Mouse (Mus musculus): ENCODE measurements around the gene 1700122O11Rik. TPM values are rescaled to one million over a fixed set of nuclear protein-coding genes. Genes with fewer than 3 reads are reported as not detected.

The 1700122O11Rik gene
- polyA plus RNA-seq, 1 experiment from 2014 or later = not detected

DNA sequence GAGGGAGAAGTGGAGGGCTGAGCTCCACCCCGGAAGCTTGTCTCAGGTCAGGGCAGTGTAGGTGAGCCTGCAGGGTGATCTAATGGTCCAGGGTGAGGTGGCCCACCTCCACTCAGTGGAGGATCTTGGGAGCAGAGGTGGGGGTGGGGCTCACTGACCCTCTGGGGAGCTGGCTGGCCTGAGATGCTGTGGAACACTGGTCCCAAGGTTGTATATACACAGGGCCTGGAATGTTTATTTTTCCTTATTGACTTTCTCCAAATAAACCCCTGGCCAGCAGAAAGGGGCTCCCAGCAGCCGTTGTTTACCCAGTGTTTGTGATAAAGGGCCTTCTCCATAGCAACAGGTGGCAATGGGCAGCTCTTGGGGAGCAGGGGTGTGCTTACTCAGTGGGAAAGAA lies 18.5 kb downstream of the 1700122O11Rik start:
- 28% methylated on average over 2 of the region's 2 CpGs for WGBS
- Histone ChIP-seq H3K27ac (no peak overlapping the region), H3K36me3 (replicated peaks) (no peaks in the 10 kb centered on the region), H3K27me3 (replicated peaks) (no peaks in the 10 kb centered on the region), H3K4me1 (peaks cover 8% of the 10 kb centered on the region), H3K4me2 (no peak overlapping the region), H3K4me3 (no peak overlapping the region), H3K9ac (no peak overlapping the region), H3K9me3 (no peaks in the 10 kb centered on the region)
- no peak for ATAC-seq (replicated peaks)

DNA sequence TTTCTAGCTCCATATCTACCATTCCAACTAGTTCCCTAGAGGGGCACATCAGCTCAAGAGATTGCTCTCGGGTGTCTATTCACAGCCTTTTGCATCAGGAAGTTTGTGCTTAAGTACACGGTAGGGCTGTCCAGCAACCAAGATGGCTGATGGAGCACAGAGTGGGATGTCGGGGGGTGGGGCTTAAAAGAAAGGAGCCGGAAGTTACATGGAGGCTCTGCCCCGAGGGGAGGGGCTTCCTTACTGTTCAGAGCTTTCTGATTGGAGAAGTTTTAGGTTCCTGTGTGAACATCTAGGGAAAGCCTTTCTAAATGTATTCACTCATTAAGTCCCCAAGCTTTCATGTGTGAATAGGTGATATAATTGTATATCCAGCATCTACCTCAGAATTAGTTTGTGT lies 21.5 kb downstream of the 1700122O11Rik start:
- Histone ChIP-seq H3K9me3 (no peaks in the 10 kb centered on the region), H3K27me3 (replicated peaks) (no peaks in the 10 kb centered on the region), H3K4me3 (no peak overlapping the region), H3K4me2 (no peak overlapping the region), H3K4me1 (peaks cover 9% of the 10 kb centered on the region), H3K27ac (no peak overlapping the region), H3K9ac (no peak overlapping the region), H3K36me3 (replicated peaks) (no peaks in the 10 kb centered on the region)
- 77% methylated on average over 5 of the region's 5 CpGs for WGBS
- ATAC-seq (replicated peaks) = no peak

DNA sequence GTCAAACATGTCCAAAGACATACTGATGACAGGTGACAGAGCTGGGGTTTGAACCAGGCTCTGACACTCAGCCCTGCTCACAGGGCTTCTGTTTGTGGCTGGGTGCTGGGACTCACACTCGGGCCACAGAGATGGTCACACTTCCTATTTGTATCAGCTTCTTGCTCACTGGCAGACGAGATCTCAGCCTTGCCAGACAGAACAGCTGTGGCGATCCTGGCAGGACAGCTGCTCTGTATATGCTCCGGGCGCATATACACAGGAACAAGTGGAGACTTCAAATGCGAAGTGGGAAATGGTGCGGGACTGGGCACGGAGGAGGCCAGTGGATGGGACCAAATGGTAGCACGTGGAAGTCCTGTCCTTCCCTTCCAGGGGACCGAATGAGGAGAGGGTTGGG lies 25.5 kb downstream of the 1700122O11Rik start:
- H3K27me3 ChIP-seq (replicated peaks) = no peaks in the 10 kb centered on the region
- no peak overlapping the region for H3K27ac ChIP-seq
- H3K36me3 ChIP-seq (replicated peaks) = no peaks in the 10 kb centered on the region
- no peak for ATAC-seq (replicated peaks)
- peaks cover 13% of the 10 kb centered on the region for H3K4me1 ChIP-seq
- H3K4me2 ChIP-seq = no peak overlapping the region
- H3K4me3 ChIP-seq = no peak overlapping the region
- no peaks in the 10 kb centered on the region for H3K9me3 ChIP-seq
- no peak overlapping the region for H3K9ac ChIP-seq
- 73% methylated on average over 10 of the region's 10 CpGs for WGBS

DNA sequence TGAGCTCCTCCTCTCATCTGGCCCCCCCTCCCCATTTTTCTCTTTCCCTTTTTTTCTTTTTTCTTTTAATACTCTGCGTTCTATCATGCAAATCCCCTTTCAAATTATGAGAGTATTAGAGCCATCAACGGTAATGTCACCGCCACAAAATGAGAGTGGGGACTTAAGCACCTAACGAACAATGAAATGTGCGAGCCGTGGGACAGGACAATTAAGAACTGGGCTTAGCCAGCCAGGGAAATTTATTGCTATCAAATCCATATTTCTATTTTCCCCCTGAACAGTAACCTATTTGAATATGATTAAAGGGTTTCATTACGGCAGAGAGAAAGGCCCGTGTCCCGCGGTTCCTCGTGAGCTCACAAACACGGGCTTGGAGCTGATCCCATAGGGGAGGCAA lies 27.0 kb downstream of the 1700122O11Rik start:
- Histone ChIP-seq H3K36me3 (replicated peaks) (no peaks in the 10 kb centered on the region), H3K9me3 (no peaks in the 10 kb centered on the region), H3K4me3 (no peak overlapping the region), H3K4me2 (no peak overlapping the region), H3K9ac (no peak overlapping the region), H3K27me3 (replicated peaks) (no peaks in the 10 kb centered on the region), H3K4me1 (peaks cover 13% of the 10 kb centered on the region), H3K27ac (no peak overlapping the region)
- 44% methylated on average over 12 of the region's 12 CpGs for WGBS
- ATAC-seq (replicated peaks) = no peak

DNA sequence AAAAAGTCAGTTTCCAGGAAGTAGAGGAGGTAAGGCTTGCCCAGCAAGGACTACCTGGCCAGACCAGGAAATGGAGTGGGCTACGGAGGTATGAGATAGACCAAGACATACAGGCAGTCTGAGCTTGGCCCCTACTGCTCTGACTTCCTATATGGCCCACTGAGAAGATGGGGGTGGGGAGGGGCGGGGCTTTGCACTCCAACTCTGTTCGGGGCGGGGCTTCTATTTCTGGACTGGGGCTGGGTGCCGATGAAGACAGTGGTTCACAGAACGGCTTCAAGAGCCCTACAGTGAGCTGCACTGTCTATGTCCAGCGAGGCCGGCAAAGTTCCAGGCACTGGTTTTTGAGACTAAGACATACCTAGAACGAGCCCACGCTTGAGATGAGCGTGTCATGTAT lies 27.8 kb downstream of the 1700122O11Rik start:
- peaks cover 12% of the 10 kb centered on the region for H3K4me1 ChIP-seq
- H3K36me3 ChIP-seq (replicated peaks) = no peaks in the 10 kb centered on the region
- H3K9ac ChIP-seq = no peak overlapping the region
- ATAC-seq (replicated peaks) = no peak
- no peak overlapping the region for H3K27ac ChIP-seq
- 77% methylated on average over 11 of the region's 11 CpGs for WGBS
- no peak overlapping the region for H3K4me2 ChIP-seq
- H3K4me3 ChIP-seq = no peak overlapping the region
- H3K27me3 ChIP-seq (replicated peaks) = no peaks in the 10 kb centered on the region
- no peaks in the 10 kb centered on the region for H3K9me3 ChIP-seq

DNA sequence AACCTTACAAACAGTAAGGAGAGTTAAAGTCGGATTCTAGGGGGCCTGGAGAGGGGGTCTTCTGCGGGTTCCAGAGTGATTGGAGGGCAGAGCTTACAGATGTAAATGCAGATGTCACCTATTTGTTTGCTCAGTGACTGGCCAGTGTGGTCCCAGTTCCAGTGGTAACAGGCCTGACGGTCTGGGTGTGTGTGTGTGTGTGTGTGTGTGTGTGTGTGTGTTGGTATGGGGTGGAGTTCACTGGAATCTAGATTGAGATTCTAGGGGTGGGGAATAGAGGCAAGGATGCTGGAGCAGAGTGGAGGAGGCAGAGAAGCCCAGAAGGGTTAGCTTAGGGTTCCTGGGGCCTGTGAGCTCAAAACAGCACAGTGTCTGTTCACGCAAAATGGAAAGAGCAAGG lies 32.3 kb downstream of the 1700122O11Rik start:
- Histone ChIP-seq H3K4me1 (peaks cover 17% of the 10 kb centered on the region), H3K27me3 (replicated peaks) (no peaks in the 10 kb centered on the region), H3K4me2 (no peak overlapping the region), H3K9me3 (no peaks in the 10 kb centered on the region), H3K9ac (no peak overlapping the region), H3K27ac (no peak overlapping the region), H3K36me3 (replicated peaks) (no peaks in the 10 kb centered on the region), H3K4me3 (no peak overlapping the region)
- WGBS = 59% methylated on average over 4 of the region's 4 CpGs
- no peak for ATAC-seq (replicated peaks)

DNA sequence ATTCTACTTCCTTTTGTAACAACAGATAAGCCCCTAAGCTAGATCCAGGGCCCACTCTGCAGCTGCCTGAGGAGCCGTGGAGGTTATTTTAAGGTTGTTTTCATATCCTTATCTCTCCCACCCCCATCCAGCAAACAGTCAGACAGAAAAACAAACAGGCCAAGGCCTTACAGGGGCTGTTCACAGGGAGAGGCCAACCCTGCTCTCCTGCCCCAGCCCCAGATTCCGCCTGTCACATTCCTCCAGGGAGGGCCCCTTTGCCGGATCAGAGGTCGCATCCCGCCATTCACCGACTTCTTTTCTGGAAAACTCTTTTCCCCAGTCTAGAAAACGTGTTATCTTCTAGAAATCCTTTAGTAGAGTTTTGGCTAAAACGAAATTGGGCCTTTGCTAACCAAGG lies 33.0 kb downstream of the 1700122O11Rik start:
- Histone ChIP-seq H3K4me1 (peaks cover 13% of the 10 kb centered on the region), H3K27me3 (replicated peaks) (no peaks in the 10 kb centered on the region), H3K27ac (no peak overlapping the region), H3K36me3 (replicated peaks) (no peaks in the 10 kb centered on the region), H3K9me3 (no peaks in the 10 kb centered on the region), H3K9ac (no peak overlapping the region), H3K4me2 (no peak overlapping the region), H3K4me3 (no peak overlapping the region)
- WGBS = 33% methylated on average over 8 of the region's 8 CpGs
- ATAC-seq (replicated peaks) = no peak

DNA sequence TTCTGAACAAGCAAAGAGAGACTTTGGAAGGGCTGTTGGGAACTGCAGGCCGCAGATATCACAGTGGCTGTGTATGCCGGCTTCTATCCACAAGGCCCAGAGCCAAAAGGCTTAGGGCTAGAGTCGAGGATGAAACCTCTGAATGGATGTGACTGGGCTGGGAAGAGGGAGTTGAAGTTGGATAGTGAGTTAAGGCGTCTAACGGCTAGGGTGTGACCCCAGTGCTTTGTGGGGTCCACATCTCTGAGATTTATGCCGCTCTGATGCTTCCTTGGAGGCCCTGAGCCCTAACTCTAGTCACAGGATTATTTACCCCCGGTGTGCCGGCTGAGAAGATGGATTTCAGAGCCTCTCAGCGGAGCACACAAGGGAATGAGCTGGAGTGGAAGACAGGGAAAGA lies 33.5 kb downstream of the 1700122O11Rik start:
- no peak for ATAC-seq (replicated peaks)
- no peaks in the 10 kb centered on the region for H3K9me3 ChIP-seq
- H3K4me1 ChIP-seq = peaks cover 13% of the 10 kb centered on the region
- WGBS = 56% methylated on average over 9 of the region's 9 CpGs
- no peak overlapping the region for H3K4me2 ChIP-seq
- H3K9ac ChIP-seq = no peak overlapping the region
- H3K27ac ChIP-seq = no peak overlapping the region
- H3K36me3 ChIP-seq (replicated peaks) = no peaks in the 10 kb centered on the region
- no peaks in the 10 kb centered on the region for H3K27me3 ChIP-seq (replicated peaks)
- no peak overlapping the region for H3K4me3 ChIP-seq

DNA sequence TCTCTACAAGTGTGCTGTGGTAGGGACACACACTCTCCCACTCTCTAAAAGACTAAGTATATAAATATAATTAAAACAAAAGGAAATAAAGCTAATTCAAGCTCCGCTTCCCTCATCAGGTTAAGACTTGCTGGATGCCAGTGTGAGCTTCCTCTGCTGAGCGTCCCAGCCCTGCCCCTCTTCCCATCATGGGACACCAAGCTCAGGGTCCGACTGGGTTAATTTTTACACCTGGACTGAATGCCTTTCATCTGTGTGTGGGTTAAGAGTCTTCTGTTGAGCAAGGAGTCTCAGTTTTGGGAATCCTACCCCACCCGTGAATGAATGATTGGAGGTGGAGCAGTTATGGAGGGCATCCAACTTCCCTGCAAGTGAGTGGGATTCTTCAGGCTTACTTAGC lies 35.6 kb downstream of the 1700122O11Rik start:
- peak overlapping the region; percentile 32 for H3K4me3 ChIP-seq
- peak overlapping the region; percentile 36; the same call in 1 of the 2 replicates for H3K9ac ChIP-seq
- peak overlapping the region; percentile 67 for H3K4me2 ChIP-seq
- H3K36me3 ChIP-seq (replicated peaks) = no peaks in the 10 kb centered on the region
- ATAC-seq (replicated peaks) = no peak
- no peaks in the 10 kb centered on the region for H3K9me3 ChIP-seq
- peaks cover 13% of the 10 kb centered on the region for H3K4me1 ChIP-seq
- 69% methylated on average over 4 of the region's 4 CpGs for WGBS
- peaks cover 5% of the 10 kb centered on the region; the same call in 1 of the 2 replicates for H3K27me3 ChIP-seq (replicated peaks)
- peak overlapping the region; percentile 68 for H3K27ac ChIP-seq

DNA sequence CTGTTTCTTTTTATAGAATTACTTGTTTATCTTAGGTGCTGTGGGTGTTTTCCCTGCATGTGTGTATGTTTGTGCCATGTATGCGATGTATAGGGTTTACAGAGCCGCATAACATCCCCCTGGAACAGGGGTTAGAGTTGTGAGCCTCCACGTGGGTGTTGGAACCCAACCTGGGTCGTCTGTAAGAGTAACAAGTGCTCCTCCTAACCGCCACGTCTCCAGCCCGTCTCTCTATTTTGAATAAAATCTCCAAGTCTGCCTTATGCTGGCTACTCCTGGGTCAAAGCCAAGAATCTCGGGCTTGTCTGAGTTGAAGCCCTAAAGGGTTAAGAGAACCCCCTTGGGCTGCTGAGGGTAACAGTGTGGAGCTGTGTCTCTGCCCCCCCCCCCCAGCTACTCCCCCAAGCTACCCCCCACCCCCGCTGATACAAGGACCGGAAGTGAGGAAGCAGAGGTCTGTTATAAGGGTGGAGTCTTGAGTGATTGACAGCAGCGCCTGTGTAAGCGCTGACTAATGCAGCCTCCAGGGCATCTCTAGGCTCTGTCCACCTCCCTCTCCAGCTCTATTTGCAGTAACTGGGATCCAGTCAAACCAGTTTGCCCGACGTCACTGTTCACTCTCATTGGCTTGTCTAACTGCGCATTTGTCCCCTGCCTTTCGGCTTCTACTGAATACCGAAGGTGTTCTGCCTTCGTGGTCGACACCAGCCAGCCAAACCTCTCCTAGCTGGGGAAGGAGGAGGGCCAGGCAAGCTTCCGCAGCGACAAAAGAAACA lies 36.3 kb downstream of the 1700122O11Rik start:
- Histone ChIP-seq H3K4me1 (peaks cover 13% of the 10 kb centered on the region), H3K9ac (peak overlapping the region; percentile 36), H3K36me3 (replicated peaks) (no peaks in the 10 kb centered on the region), H3K4me3 (peak overlapping the region; percentile 32), H3K27me3 (replicated peaks) (peaks cover 5% of the 10 kb centered on the region; the same call in 1 of the 2 replicates), H3K9me3 (no peaks in the 10 kb centered on the region), H3K27ac (peak overlapping the region; percentile 68), H3K4me2 (peak overlapping the region; percentile 67)
- ATAC-seq (replicated peaks) = peak; percentile 95
- WGBS = 5% methylated on average over 21 of the region's 21 CpGs

DNA sequence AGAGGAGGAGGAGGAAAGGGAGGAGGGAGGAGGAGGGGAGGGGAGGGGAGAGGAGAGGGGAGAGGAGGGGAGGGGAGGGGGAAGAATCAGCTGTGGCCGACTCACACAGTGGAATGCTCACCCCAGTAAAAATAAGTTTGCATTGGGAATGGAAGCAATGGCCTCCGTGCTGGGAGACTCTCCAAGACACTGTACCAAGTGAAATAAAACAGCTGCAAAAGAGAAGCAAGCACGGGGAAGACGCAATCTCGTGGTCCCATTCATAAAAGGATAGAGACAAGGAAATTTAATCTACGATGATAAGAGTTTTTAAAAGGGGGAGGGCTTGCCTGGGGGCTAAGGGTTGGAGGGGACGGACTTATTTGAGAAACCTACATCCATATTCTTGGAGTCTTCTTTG lies 36.9 kb downstream of the 1700122O11Rik start:
- Histone ChIP-seq H3K4me1 (peaks cover 13% of the 10 kb centered on the region), H3K9me3 (no peaks in the 10 kb centered on the region), H3K36me3 (replicated peaks) (no peaks in the 10 kb centered on the region), H3K4me3 (peak overlapping the region; percentile 32), H3K9ac (0 out of 2 replicates have a peak overlapping the region, but pooled peaks have one; percentile 36), H3K27ac (peak overlapping the region; percentile 68; the same call in 1 of the 2 replicates), H3K27me3 (replicated peaks) (peaks cover 5% of the 10 kb centered on the region; the same call in 1 of the 2 replicates), H3K4me2 (peak overlapping the region; percentile 67)
- 30% methylated on average over 7 of the region's 7 CpGs for WGBS
- ATAC-seq (replicated peaks) = no peak

DNA sequence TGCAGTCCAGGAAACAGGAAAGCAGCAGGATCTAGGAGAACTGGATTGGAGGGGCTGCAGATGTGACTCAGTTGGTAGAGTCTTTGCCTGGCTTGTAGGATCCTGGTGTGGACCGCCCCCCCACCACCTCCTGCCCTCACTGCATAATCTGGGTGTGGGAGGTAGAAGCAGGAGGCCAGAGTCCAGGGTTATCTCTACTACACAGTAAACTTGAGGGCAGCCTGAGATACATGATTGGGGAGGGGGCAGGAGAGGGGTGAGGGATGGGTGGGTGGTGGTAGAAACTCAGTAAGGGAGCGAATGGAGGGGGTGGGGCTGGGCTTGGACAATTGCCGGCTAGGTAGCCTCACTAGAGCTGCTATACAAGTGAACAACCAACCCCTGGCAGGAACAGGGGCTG lies 38.3 kb downstream of the 1700122O11Rik start:
- Histone ChIP-seq H3K9ac (no peak overlapping the region), H3K4me3 (no peak overlapping the region), H3K36me3 (replicated peaks) (no peaks in the 10 kb centered on the region), H3K27me3 (replicated peaks) (peaks cover 5% of the 10 kb centered on the region; the same call in 1 of the 2 replicates), H3K9me3 (no peaks in the 10 kb centered on the region), H3K4me1 (peaks cover 13% of the 10 kb centered on the region), H3K4me2 (no peak overlapping the region), H3K27ac (no peak overlapping the region)
- WGBS = 73% methylated on average over 3 of the region's 3 CpGs
- no peak for ATAC-seq (replicated peaks)

DNA sequence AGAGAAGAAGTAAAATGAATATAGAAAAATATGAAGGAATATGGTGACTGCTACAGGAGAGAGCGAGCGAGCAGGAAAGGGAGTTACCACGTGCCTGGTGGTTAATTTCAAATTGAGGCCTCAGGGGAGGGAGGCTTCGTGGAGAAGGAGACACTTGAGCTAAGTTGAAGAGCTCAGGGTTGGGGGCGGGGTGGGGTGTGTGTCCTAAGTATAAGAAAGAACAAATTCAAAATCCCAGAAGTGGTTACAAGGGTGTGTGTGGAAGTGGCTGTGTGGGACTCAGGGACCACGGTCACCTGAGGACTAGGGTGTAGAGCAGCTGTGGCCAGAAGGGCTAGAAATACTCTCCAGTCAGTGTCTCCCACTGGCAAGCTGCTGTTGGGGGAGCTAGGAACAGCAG lies 38.7 kb downstream of the 1700122O11Rik start:
- H3K27ac ChIP-seq = no peak overlapping the region
- H3K9ac ChIP-seq = no peak overlapping the region
- no peaks in the 10 kb centered on the region for H3K36me3 ChIP-seq (replicated peaks)
- no peak overlapping the region for H3K4me3 ChIP-seq
- H3K27me3 ChIP-seq (replicated peaks) = peaks cover 5% of the 10 kb centered on the region; the same call in 1 of the 2 replicates
- no peak overlapping the region for H3K4me2 ChIP-seq
- no peak for ATAC-seq (replicated peaks)
- WGBS = 69% methylated on average over 6 of the region's 6 CpGs
- H3K9me3 ChIP-seq = no peaks in the 10 kb centered on the region
- H3K4me1 ChIP-seq = peaks cover 13% of the 10 kb centered on the region
